Mouse (Mus musculus) heart, embryonic 12.5 days (tissue): ENCODE data around the gene Cnn2. TPM values are rescaled to one million over a fixed set of nuclear protein-coding genes. Genes with fewer than 3 reads are reported as not detected.

Experiments
- ATAC-seq: fragments of 200-750 bp; cut with Nextera tagmentation; 2 replicates; pipeline ENCODE4 v1.8.0; 2017; ENCODE audit warnings: moderate TSS enrichment, moderate library complexity; ENCODE audit not compliant: insufficient number of reproducible peaks, low FRiP score
- H3K27ac ChIP-seq: fragments of 300-500 bp; sonication (generic); 2 replicates; pipeline ENCODE4 v1.5.1; 2016; ENCODE audit warnings: mild to moderate bottlenecking, moderate library complexity; ENCODE audit not compliant: poor library complexity, severe bottlenecking
- H3K27me3 ChIP-seq: fragments of 300-500 bp; sonication (generic); replicated peaks from 2 replicates; pipeline ENCODE4 v1.6.1; 2016; ENCODE audit warnings: mild to moderate bottlenecking, moderate library complexity
- H3K36me3 ChIP-seq: fragments of 300-500 bp; sonication (generic); 2 replicates; pipeline ENCODE4 v1.6.1; 2016; ENCODE audit warnings: mild to moderate bottlenecking, moderate library complexity
- H3K4me1 ChIP-seq: fragments of 300-500 bp; sonication (generic); replicated peaks from 2 replicates; pipeline ENCODE4 v1.6.1; 2016; ENCODE audit warnings: mild to moderate bottlenecking
- H3K4me2 ChIP-seq: fragments of 300-500 bp; sonication (generic); 2 replicates; pipeline ENCODE4 v1.6.1; 2016; ENCODE audit warnings: mild to moderate bottlenecking, moderate library complexity
- H3K4me3 ChIP-seq: fragments of 300-500 bp; sonication (generic); 2 replicates; pipeline ENCODE4 v1.5.1; 2016; ENCODE audit warnings: mild to moderate bottlenecking
- H3K9ac ChIP-seq: fragments of 300-500 bp; sonication (generic); 2 replicates; pipeline ENCODE4 v1.6.1; 2016; ENCODE audit warnings: mild to moderate bottlenecking, moderate library complexity
- H3K9me3 ChIP-seq: fragments of 300-500 bp; sonication (generic); replicated peaks from 2 replicates; pipeline ENCODE4 v1.6.1; 2016; ENCODE audit warnings: mild to moderate bottlenecking, moderate library complexity
- WGBS: fragments of 180-500 bp; shearing (Covaris S2); methylation state at CpG from one replicate; pipeline ENCODE4 v1.1.7; 2016; 5-methylcytosine and 5-hydroxymethylcytosine counted together
- polyA plus RNA-seq: library from polyadenylated mRNA; unstranded; fragments of >200 nt; fragmentation: Nextera tagmentation; extraction: Ambion mirVana; gene quantifications from 2 replicates; pipeline ENCODE4 v1.2.1, GENCODE M21; 2016

Gene Cnn2
- polyA plus RNA-seq, 1 experiment from 2014 or later = 307 TPM

GRCm38 (mm10) chr10:79969124-79969568 is 19.2 kb upstream of the Cnn2 start:
- Histone ChIP-seq H3K4me3 (no peak overlapping the region), H3K36me3 (peaks cover 49% of the 10 kb centered on the region), H3K4me2 (no peak overlapping the region), H3K27ac (no peak overlapping the region), H3K9ac (no peak overlapping the region), H3K4me1 (peaks cover 14% of the 10 kb centered on the region), H3K9me3 (no peaks in the 10 kb centered on the region), H3K27me3 (peaks cover 61% of the 10 kb centered on the region)
- WGBS = 17% methylated on average over 3 of the region's 3 CpGs
- no peak for ATAC-seq

DNA sequence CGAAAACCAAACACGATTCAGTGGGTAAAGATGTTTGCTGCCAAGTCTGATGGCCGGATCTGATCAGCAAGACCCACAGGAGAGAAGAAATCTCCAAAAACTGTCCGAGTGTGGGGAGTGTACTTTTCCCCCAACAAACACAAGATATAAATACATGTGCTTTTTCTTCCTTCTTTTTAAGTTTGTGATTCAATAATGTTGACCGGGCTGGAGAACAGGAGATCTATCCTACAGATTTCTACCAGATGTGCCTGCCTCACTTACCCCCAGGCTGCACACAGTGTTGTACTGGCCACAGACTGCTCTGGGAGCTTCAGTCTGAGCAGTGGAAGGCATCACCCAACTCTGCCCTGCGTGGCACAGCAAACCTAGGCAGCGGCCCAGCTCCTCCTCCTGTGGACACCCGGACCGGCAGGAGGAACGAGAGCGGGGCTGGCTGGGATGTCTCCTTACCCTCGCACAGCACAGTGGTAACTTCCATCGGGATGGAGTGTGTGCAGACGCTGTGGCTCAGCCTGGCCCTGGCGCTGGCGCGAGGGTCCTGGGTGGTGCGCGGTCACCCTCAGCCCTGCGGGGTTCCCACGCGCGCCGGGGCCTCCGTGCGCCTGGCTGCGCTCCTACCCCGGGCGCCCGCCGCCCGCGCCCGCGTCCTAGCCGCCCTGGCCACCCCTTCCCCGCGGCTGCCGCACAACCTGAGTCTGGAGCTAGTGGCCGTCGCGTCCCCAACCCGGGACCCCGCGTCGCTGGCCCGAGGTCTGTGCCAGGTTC is 17.8 kb upstream of the Cnn2 start, which contains the start of gene Grin3b:
TSS of gene Grin3b (plus strand) at position 301 of the 768 bp plus-strand sequence.
- Histone ChIP-seq H3K36me3 (peaks cover 43% of the 10 kb centered on the region), H3K4me2 (peak within 1 kb of the TSS; percentile 80), H3K4me1 (peaks cover 14% of the 10 kb centered on the region), H3K4me3 (peak within 1 kb of the TSS; percentile 47), H3K9ac (peak within 1 kb of the TSS; percentile 62), H3K27me3 (peaks cover 61% of the 10 kb centered on the region), H3K27ac (no peak within 1 kb of the TSS), H3K9me3 (no peaks in the 10 kb centered on the region)
- WGBS = 7% methylated on average over 47 of the region's 47 CpGs
- ATAC-seq = no peak

- no peak overlapping the region for H3K27ac ChIP-seq
- ATAC-seq = no peak
- no peaks in the 10 kb centered on the region for H3K9me3 ChIP-seq
- peaks cover 43% of the 10 kb centered on the region for H3K36me3 ChIP-seq
- H3K4me1 ChIP-seq = peaks cover 14% of the 10 kb centered on the region
- WGBS = 5% methylated on average over 21 of the region's 21 CpGs
- H3K9ac ChIP-seq = peak overlapping the region; percentile 62
- H3K4me3 ChIP-seq = peak overlapping the region; percentile 47
- H3K27me3 ChIP-seq = peaks cover 61% of the 10 kb centered on the region
- H3K4me2 ChIP-seq = peak overlapping the region; percentile 80
Measured at GRCm38 (mm10) chr10:79971183-79971497, 17.2 kb upstream of the Cnn2 start.

GRCm38 (mm10) chr10:79972831-79973230 is 15.6 kb upstream of the Cnn2 start:
- H3K9ac ChIP-seq = no peak overlapping the region
- WGBS = 51% methylated on average over 14 of the region's 14 CpGs
- 0 out of 2 replicates have a peak, but pooled peaks cover 5% of the 10 kb centered on the region for H3K9me3 ChIP-seq
- no peak overlapping the region for H3K4me3 ChIP-seq
- H3K27me3 ChIP-seq = peaks cover 60% of the 10 kb centered on the region
- no peak overlapping the region for H3K27ac ChIP-seq
- peaks cover 43% of the 10 kb centered on the region for H3K36me3 ChIP-seq
- ATAC-seq = 0 out of 2 replicates have a peak, but pooled peaks have one; percentile 2
- H3K4me2 ChIP-seq = no peak overlapping the region
- peaks cover 14% of the 10 kb centered on the region for H3K4me1 ChIP-seq

DNA sequence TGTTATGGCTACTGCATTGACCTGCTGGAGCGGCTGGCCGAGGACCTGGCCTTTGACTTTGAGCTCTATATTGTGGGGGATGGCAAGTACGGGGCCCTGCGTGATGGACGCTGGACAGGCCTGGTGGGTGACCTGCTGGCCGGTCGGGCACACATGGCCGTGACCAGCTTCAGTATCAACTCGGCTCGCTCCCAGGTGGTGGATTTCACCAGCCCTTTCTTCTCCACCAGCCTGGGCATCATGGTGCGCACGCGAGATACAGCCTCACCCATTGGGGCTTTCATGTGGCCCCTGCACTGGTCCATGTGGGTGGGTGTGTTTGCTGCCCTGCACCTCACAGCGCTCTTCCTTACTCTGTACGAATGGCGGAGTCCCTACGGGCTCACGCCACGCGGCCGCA is 14.3 kb upstream of the Cnn2 start:
- Histone ChIP-seq H3K9me3 (0 out of 2 replicates have a peak, but pooled peaks cover 5% of the 10 kb centered on the region), H3K4me3 (no peak overlapping the region), H3K27me3 (peaks cover 47% of the 10 kb centered on the region), H3K9ac (no peak overlapping the region), H3K36me3 (peaks cover 46% of the 10 kb centered on the region), H3K4me2 (no peak overlapping the region), H3K4me1 (peaks cover 14% of the 10 kb centered on the region), H3K27ac (no peak overlapping the region)
- no peak for ATAC-seq
- WGBS = 90% methylated on average over 21 of the region's 21 CpGs

DNA sequence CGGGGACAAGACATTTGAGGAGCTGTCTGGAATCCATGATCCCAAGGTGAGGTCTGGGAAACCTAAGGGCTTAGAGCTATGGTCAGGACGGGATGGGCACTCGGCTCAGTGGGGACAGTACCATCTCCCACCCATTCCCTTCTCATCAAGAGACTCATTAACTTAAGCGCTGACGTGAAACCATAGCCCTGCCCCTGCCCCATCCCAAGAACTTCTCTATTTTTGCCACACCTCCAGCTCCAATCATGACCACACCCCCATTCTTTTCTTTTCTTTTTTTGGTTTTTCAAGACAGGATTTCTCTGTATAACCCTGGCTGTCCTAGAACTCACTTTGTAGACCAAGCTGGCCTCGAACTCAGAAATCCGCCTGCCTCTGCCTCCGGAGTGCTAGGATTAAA is 13.7 kb upstream of the Cnn2 start:
- ATAC-seq = no peak
- peaks cover 52% of the 10 kb centered on the region for H3K36me3 ChIP-seq
- 84% methylated on average over 8 of the region's 8 CpGs for WGBS

GRCm38 (mm10) chr10:79976071-79976721 is 12.2 kb upstream of the Cnn2 start:
- Histone ChIP-seq H3K4me1 (peaks cover 25% of the 10 kb centered on the region), H3K36me3 (peaks cover 56% of the 10 kb centered on the region), H3K27ac (no peak overlapping the region), H3K4me2 (no peak overlapping the region), H3K4me3 (no peak overlapping the region), H3K27me3 (peaks cover 28% of the 10 kb centered on the region), H3K9me3 (0 out of 2 replicates have a peak, but pooled peaks cover 5% of the 10 kb centered on the region), H3K9ac (no peak overlapping the region)
- WGBS = 85% methylated on average over 28 of the region's 28 CpGs
- ATAC-seq = no peak

More for the DNA sequence above, 13.7 kb upstream of the Cnn2 start:
- H3K4me2 ChIP-seq = no peak overlapping the region
- no peak overlapping the region for H3K4me3 ChIP-seq
- H3K27ac ChIP-seq = no peak overlapping the region
- H3K4me1 ChIP-seq = peaks cover 17% of the 10 kb centered on the region
- no peak overlapping the region for H3K9ac ChIP-seq
- H3K27me3 ChIP-seq = peaks cover 42% of the 10 kb centered on the region
- 0 out of 2 replicates have a peak, but pooled peaks cover 5% of the 10 kb centered on the region for H3K9me3 ChIP-seq

DNA sequence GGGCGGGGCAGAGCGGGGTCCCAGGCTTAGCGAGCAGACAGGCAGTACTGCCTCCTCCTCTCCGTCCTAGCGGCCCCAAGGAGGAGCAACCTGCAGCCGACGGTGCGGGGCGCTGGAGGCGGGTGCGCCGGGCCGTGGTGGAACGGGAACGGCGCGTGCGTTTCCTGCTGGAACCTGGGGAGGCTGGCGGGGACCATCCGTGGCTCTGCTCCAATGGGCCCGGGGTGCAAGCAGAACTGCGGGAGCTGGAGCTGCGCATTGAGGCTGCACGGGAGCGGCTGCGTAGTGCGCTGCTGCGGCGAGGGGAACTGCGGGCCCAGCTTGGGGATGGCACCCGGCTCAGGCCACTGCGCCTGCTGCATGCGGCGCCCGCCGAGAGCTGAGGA is 11.7 kb upstream of the Cnn2 start:
- Histone ChIP-seq H3K4me1 (peaks cover 27% of the 10 kb centered on the region), H3K36me3 (peaks cover 62% of the 10 kb centered on the region)
- whole genome bisulfite sequencing = 79% methylated on average over 36 of the region's 36 CpGs

GRCm38 (mm10) chr10:79977324-79977723 is 11.1 kb upstream of the Cnn2 start:
- H3K4me1 ChIP-seq = peaks cover 30% of the 10 kb centered on the region
- ATAC-seq = no peak
- no peak overlapping the region for H3K9ac ChIP-seq
- 0 out of 2 replicates have a peak, but pooled peaks cover 5% of the 10 kb centered on the region for H3K9me3 ChIP-seq
- no peak overlapping the region for H3K27ac ChIP-seq
- H3K36me3 ChIP-seq = peaks cover 62% of the 10 kb centered on the region
- 79% methylated on average over 28 of the region's 28 CpGs for WGBS
- no peak overlapping the region for H3K4me3 ChIP-seq
- no peak overlapping the region for H3K4me2 ChIP-seq
- H3K27me3 ChIP-seq = peaks cover 17% of the 10 kb centered on the region

More for the DNA sequence above, 11.7 kb upstream of the Cnn2 start:
- H3K9ac ChIP-seq = no peak overlapping the region
- ATAC-seq = no peak
- H3K4me3 ChIP-seq = no peak overlapping the region
- 0 out of 2 replicates have a peak, but pooled peaks cover 5% of the 10 kb centered on the region for H3K9me3 ChIP-seq
- peaks cover 23% of the 10 kb centered on the region for H3K27me3 ChIP-seq
- no peak overlapping the region for H3K4me2 ChIP-seq
- H3K27ac ChIP-seq = no peak overlapping the region

GRCm38 (mm10) chr10:79978061-79978460 is 10.3 kb upstream of the Cnn2 start:
- Histone ChIP-seq H3K36me3 (peaks cover 62% of the 10 kb centered on the region), H3K27me3 (peaks cover 9% of the 10 kb centered on the region), H3K4me3 (no peak overlapping the region), H3K4me2 (no peak overlapping the region), H3K4me1 (peaks cover 33% of the 10 kb centered on the region), H3K27ac (no peak overlapping the region), H3K9me3 (0 out of 2 replicates have a peak, but pooled peaks cover 5% of the 10 kb centered on the region), H3K9ac (no peak overlapping the region)
- 95% methylated on average over 21 of the region's 21 CpGs for WGBS
- no peak for ATAC-seq
